Mouse (Mus musculus) liver, adult (tissue): ENCODE measurements around the gene Etv5.

ENCODE experiments used
- GATA4 ChIP-seq: IDR thresholded peaks from 2 replicates; pipeline ENCODE4 v1.6.1; 2014; ENCODE audit warnings: mild to moderate bottlenecking, low read length; ENCODE audit not compliant: insufficient replicate concordance

The Etv5 gene

GRCm38 (mm10) chr16:22438441-22439373 is 812 bp downstream of the Etv5 start:
- no peak for TF ChIP-seq GATA4

- TF ChIP-seq GATA4: no peak
Measured at GRCm38 (mm10) chr16:22436106-22436505, 3.4 kb downstream of the Etv5 start.

GRCm38 (mm10) chr16:22434530-22434929 is 5.0 kb downstream of the Etv5 start:
- TF ChIP-seq GATA4: no peak

GRCm38 (mm10) chr16:22433944-22434343 is 5.6 kb downstream of the Etv5 start:
- TF ChIP-seq GATA4: no peak

GRCm38 (mm10) chr16:22431773-22432172 is 7.7 kb downstream of the Etv5 start:
- no peak for TF ChIP-seq GATA4

GRCm38 (mm10) chr16:22431335-22431734 is 8.2 kb downstream of the Etv5 start:
- TF ChIP-seq GATA4: no peak

GRCm38 (mm10) chr16:22430211-22430951 is 9.1 kb downstream of the Etv5 start:
- TF ChIP-seq GATA4: no peak

GRCm38 (mm10) chr16:22429377-22429776 is 10.1 kb downstream of the Etv5 start:
- TF ChIP-seq GATA4: no peak

- TF ChIP-seq GATA4: no peak
Measured at GRCm38 (mm10) chr16:22428853-22429341, 10.6 kb downstream of the Etv5 start.

- no peak for TF ChIP-seq GATA4
Measured at GRCm38 (mm10) chr16:22426866-22427265, 12.7 kb downstream of the Etv5 start.

GRCm38 (mm10) chr16:22422256-22422655 is 17.3 kb downstream of the Etv5 start:
- TF ChIP-seq GATA4: no peak

- no peak for TF ChIP-seq GATA4
Measured at GRCm38 (mm10) chr16:22417931-22418330, 21.6 kb downstream of the Etv5 start.

GRCm38 (mm10) chr16:22417044-22417443 is 22.5 kb downstream of the Etv5 start:
- TF ChIP-seq GATA4: no peak

GRCm38 (mm10) chr16:22416140-22416848 is 23.2 kb downstream of the Etv5 start:
- no peak for TF ChIP-seq GATA4

- TF ChIP-seq GATA4: no peak
Measured at GRCm38 (mm10) chr16:22414205-22414754, 25.2 kb downstream of the Etv5 start.
